Mouse (Mus musculus) thymus, adult 2 months (tissue): ENCODE data around the gene Capns1.
"Not testable (repeated sequence)": the region's sequence is repeated elsewhere in the genome, so short reads cannot be mapped to it uniquely, and the experiment has no call there.

Experiments
- CTCF ChIP-seq: fragments of 200-500 bp; IDR thresholded peaks from 2 replicates; pipeline ENCODE4 v1.5.1; 2012; ENCODE audit warnings: mild to moderate bottlenecking, control low read depth, low read length, moderate library complexity, borderline replicate concordance; ENCODE audit not compliant: control insufficient read depth, poor library complexity, insufficient read depth; ENCODE audit errors: extremely low read depth
- POLR2A ChIP-seq: fragments of 200-500 bp; IDR thresholded peaks from 2 replicates; pipeline ENCODE4 v1.6.1; 2012; ENCODE audit warnings: mild to moderate bottlenecking, low read length, control low read depth, moderate library complexity; ENCODE audit not compliant: control insufficient read depth, poor library complexity, insufficient read depth; ENCODE audit errors: extremely low read depth

DNA sequence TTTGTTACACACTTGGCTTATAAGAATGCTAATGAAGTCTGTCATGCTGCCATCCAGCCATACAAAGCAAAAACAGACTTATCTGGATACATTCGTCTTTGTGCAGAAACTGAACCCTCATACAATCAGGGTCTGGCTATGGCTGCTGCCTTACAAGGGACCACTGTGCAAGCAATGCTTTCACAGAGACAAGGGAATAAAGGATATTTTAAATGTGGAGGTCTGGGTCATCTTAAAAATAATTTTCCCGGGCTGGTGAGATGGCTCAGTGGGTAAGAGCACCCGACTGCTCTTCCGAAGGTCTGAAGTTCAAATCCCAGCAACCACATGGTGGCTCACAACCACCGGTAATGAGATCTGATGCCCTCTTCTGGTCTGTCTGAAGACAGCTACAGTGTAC is 7.8 kb upstream of the Capns1 start:
- TF ChIP-seq CTCF, POLR2A: not testable (repeated sequence)
